ENCODE assay signal across 8 mouse cellular contexts in genomic region chr10:127619941-127620405, GRCm38 (mm10). TPM values are rescaled to one million over a fixed set of nuclear protein-coding genes. Genes with fewer than 3 reads are reported as not detected.
DNase-seq lines count a peak whose midpoint lies in the region; ATAC-seq and TF ChIP-seq lines count a peak whose summit lies in the region.

No protein-coding gene starts in this region.

- peaks cover 9% of the 10 kb centered on the region for H3K27me3 ChIP-seq in kidney, embryonic 15.5 days
- no peaks in the 10 kb centered on the region for H3K27me3 ChIP-seq in limb, embryonic 14.5 days (ENCODE audit: control insufficient read depth, insufficient read depth, low read length)
- no peaks in the 10 kb centered on the region for H3K27me3 ChIP-seq in neural tube, embryonic 14.5 days (ENCODE audit: control insufficient read depth, insufficient read depth, low read length)

- peaks cover 67% of the 10 kb centered on the region for H3K4me1 ChIP-seq in kidney, embryonic 15.5 days
- H3K4me1 ChIP-seq in limb, embryonic 14.5 days (ENCODE audit: control insufficient read depth, insufficient read depth, low read length): peaks cover 46% of the 10 kb centered on the region
- H3K4me1 ChIP-seq in neural tube, embryonic 14.5 days (ENCODE audit: control insufficient read depth, insufficient read depth, low read length): peaks cover 44% of the 10 kb centered on the region

- peak overlapping the region; percentile 59 for H3K4me3 ChIP-seq in kidney, embryonic 15.5 days (replicated peaks)
- H3K4me3 ChIP-seq in limb, embryonic 14.5 days (replicated peaks; ENCODE audit: low read length): peak overlapping the region; percentile 89
- peak overlapping the region; percentile 88 for H3K4me3 ChIP-seq in neural tube, embryonic 14.5 days (ENCODE audit: low read depth, low read length)

- H3K9me3 ChIP-seq in kidney, embryonic 15.5 days (replicated peaks): no peaks in the 10 kb centered on the region
- no peaks in the 10 kb centered on the region for H3K9me3 ChIP-seq in limb, embryonic 14.5 days (ENCODE audit: control insufficient read depth, low read length)
- no peaks in the 10 kb centered on the region for H3K9me3 ChIP-seq in neural tube, embryonic 14.5 days (ENCODE audit: control insufficient read depth, low read length)

- peak overlapping the region; percentile 90 for H3K27ac ChIP-seq in kidney, embryonic 15.5 days
- H3K27ac ChIP-seq in limb, embryonic 14.5 days (replicated peaks; ENCODE audit: low read depth, low read length): peak overlapping the region; percentile 87
- peak overlapping the region; percentile 91 for H3K27ac ChIP-seq in neural tube, embryonic 14.5 days (ENCODE audit: low read depth, low read length)

- DNase-seq in kidney, adult 11 months: no peak
- peak; percentile 56 for DNase-seq in brain, embryonic 14.5 days (ENCODE audit: low read depth)
- DNase-seq in gastrocnemius, postnatal 10 days: peak; percentile 46
- no peak for DNase-seq in limb, embryonic 14.5 days (ENCODE audit: low spot score)
- no peak for DNase-seq in urinary bladder, adult 18-20 months (ENCODE audit: low spot score in 2 of 2)
- no peak for DNase-seq in adrenal gland, postnatal 10 days

- peak overlapping the region; percentile 86 for H3K4me2 ChIP-seq in kidney, embryonic 15.5 days
- peak overlapping the region; percentile 90 for H3K4me2 ChIP-seq in limb, embryonic 14.5 days (replicated peaks; ENCODE audit: low read depth, low read length, severe bottlenecking)
- H3K4me2 ChIP-seq in neural tube, embryonic 14.5 days (ENCODE audit: low read depth, low read length): peak overlapping the region; percentile 91

- TF ChIP-seq CTCF in brain, embryonic 14.5 days (IDR thresholded peaks at IDR 0.05; ENCODE audit: borderline replicate concordance, extremely low read depth, insufficient read depth, insufficient read length): peak; percentile 4; the same call in 1 of the 2 replicates

- H3K36me3 ChIP-seq in kidney, embryonic 15.5 days: no peaks in the 10 kb centered on the region
- H3K36me3 ChIP-seq in limb, embryonic 14.5 days (ENCODE audit: control insufficient read depth, insufficient read depth, low read length): peaks cover 4% of the 10 kb centered on the region; the same call in 1 of the 2 replicates
- H3K36me3 ChIP-seq in neural tube, embryonic 14.5 days (ENCODE audit: control insufficient read depth, insufficient read depth, low read length): no peaks in the 10 kb centered on the region

- H3K9ac ChIP-seq in kidney, embryonic 15.5 days: peak overlapping the region; percentile 68
- H3K9ac ChIP-seq in limb, embryonic 14.5 days (ENCODE audit: low read depth, low read length, severe bottlenecking): peak overlapping the region; percentile 84
- H3K9ac ChIP-seq in neural tube, embryonic 14.5 days (replicated peaks; ENCODE audit: low read depth, low read length): peak overlapping the region; percentile 97

- ATAC-seq in kidney, embryonic 15.5 days (replicated peaks; ENCODE audit: low FRiP score): no peak
- no peak for ATAC-seq in limb, embryonic 14.5 days (ENCODE audit: low FRiP score, low read depth)
- 0 out of 2 replicates have a peak, but pooled peaks have one; percentile 1 for ATAC-seq in neural tube, embryonic 14.5 days (ENCODE audit: low read depth)

- no peak for TF ChIP-seq POLR2A in brain, embryonic 14.5 days (IDR thresholded peaks at IDR 0.05; ENCODE audit: borderline replicate concordance, extremely low read depth, insufficient read depth, insufficient read length, poor library complexity, severe bottlenecking)
- no peak for TF ChIP-seq POLR2A in limb, embryonic 14.5 days (IDR thresholded peaks at IDR 0.05; ENCODE audit: borderline replicate concordance, extremely low read depth, insufficient read depth, insufficient read length)

- WGBS in kidney, embryonic 15.5 days: 1% methylated on average over 11 of the region's 12 CpGs
- WGBS in limb, embryonic 14.5 days: 6% methylated on average over 12 of the region's 12 CpGs
- 1% methylated on average over 12 of the region's 12 CpGs for WGBS in neural tube, embryonic 14.5 days

RNA-seq across cellular contexts. Expression of gene Lrp1, which starts 1.0 kb away (rescaled TPM):
- 52.4 and 65.0 TPM in 2 replicates for polyA plus RNA-seq in kidney, embryonic 15.5 days (2015; fragmentation: Nextera tagmentation; extraction: Ambion mirVana)
- 155 and 269 TPM in 2 replicates for polyA plus RNA-seq in brain, embryonic 14.5 days (2012; rRNA removed)
- total RNA-seq in gastrocnemius, postnatal 10 days (2021): 100 to 1,000 TPM; 105 to 132 TPM
- 261 and 271 TPM in 2 replicates for polyA plus RNA-seq in limb, embryonic 14.5 days (2012; rRNA removed)
- polyA plus RNA-seq in limb, embryonic 14.5 days (2014; fragmentation: Nextera tagmentation; extraction: Ambion mirVana): 146 and 172 TPM in 2 replicates
- 110 and 125 TPM in 2 replicates for polyA plus RNA-seq in neural tube, embryonic 14.5 days (2014; fragmentation: Nextera tagmentation; extraction: Ambion mirVana)
- total RNA-seq in adrenal gland, postnatal 10 days (2021): 100 to 1,000 TPM; 170 to 208 TPM

RNA-seq across cellular contexts. Expression of gene Stat6, which starts 22.8 kb away (rescaled TPM):
- polyA plus RNA-seq in kidney, embryonic 15.5 days (2015; fragmentation: Nextera tagmentation; extraction: Ambion mirVana): 26.5 and 27.2 TPM in 2 replicates
- 5.7 and 7.4 TPM in 2 replicates for polyA plus RNA-seq in brain, embryonic 14.5 days (2012; rRNA removed)
- 10 to 100 TPM; 15.8 to 24.4 TPM for total RNA-seq in gastrocnemius, postnatal 10 days (2021)
- polyA plus RNA-seq in limb, embryonic 14.5 days (2012; rRNA removed): 30.7 and 33.5 TPM in 2 replicates
- 22.2 and 24.6 TPM in 2 replicates for polyA plus RNA-seq in limb, embryonic 14.5 days (2014; fragmentation: Nextera tagmentation; extraction: Ambion mirVana)
- polyA plus RNA-seq in neural tube, embryonic 14.5 days (2014; fragmentation: Nextera tagmentation; extraction: Ambion mirVana): 1.8 and 5.3 TPM in 2 replicates
- 10 to 100 TPM; 64.7 to 67.8 TPM for total RNA-seq in adrenal gland, postnatal 10 days (2021)

RNA-seq across cellular contexts. Expression of gene Nemp1, which starts 46.7 kb away (rescaled TPM):
- 10.9 TPM in 2 replicates for polyA plus RNA-seq in kidney, embryonic 15.5 days (2015; fragmentation: Nextera tagmentation; extraction: Ambion mirVana)
- polyA plus RNA-seq in brain, embryonic 14.5 days (2012; rRNA removed): 6.4 and 10.7 TPM in 2 replicates
- total RNA-seq in gastrocnemius, postnatal 10 days (2021): 1 to 10 TPM; 2.8 to 5.3 TPM
- polyA plus RNA-seq in limb, embryonic 14.5 days (2012; rRNA removed): 12.3 and 13.9 TPM in 2 replicates
- polyA plus RNA-seq in limb, embryonic 14.5 days (2014; fragmentation: Nextera tagmentation; extraction: Ambion mirVana): 9.0 and 10.2 TPM in 2 replicates
- 3.0 and 3.4 TPM in 2 replicates for polyA plus RNA-seq in neural tube, embryonic 14.5 days (2014; fragmentation: Nextera tagmentation; extraction: Ambion mirVana)
- 1 to 10 TPM; 7.8 to 9.4 TPM for total RNA-seq in adrenal gland, postnatal 10 days (2021)

RNA-seq across cellular contexts. Expression of gene Nab2, which starts 48.4 kb away (rescaled TPM):
- polyA plus RNA-seq in kidney, embryonic 15.5 days (2015; fragmentation: Nextera tagmentation; extraction: Ambion mirVana): 27.1 and 30.8 TPM in 2 replicates
- polyA plus RNA-seq in brain, embryonic 14.5 days (2012; rRNA removed): 7.4 and 8.0 TPM in 2 replicates
- total RNA-seq in gastrocnemius, postnatal 10 days (2021): 10 to 100 TPM in 1 of 2 experiments, 1 to 10 TPM in 1; 7.0 to 13.2 TPM
- 64.5 and 68.3 TPM in 2 replicates for polyA plus RNA-seq in limb, embryonic 14.5 days (2012; rRNA removed)
- 16.4 and 19.9 TPM in 2 replicates for polyA plus RNA-seq in limb, embryonic 14.5 days (2014; fragmentation: Nextera tagmentation; extraction: Ambion mirVana)
- 0.79 and 2.2 TPM in 2 replicates for polyA plus RNA-seq in neural tube, embryonic 14.5 days (2014; fragmentation: Nextera tagmentation; extraction: Ambion mirVana)
- total RNA-seq in adrenal gland, postnatal 10 days (2021): 10 to 100 TPM; 19.0 to 24.8 TPM

Comparison
In these comparisons a context has a peak if more than half of its experiments do, and no peak if none do; other contexts are left out.
1. DNase-seq: peak in brain, embryonic 14.5 days (single experiment) and gastrocnemius, postnatal 10 days (single experiment); none in kidney, adult 11 months (single experiment), limb, embryonic 14.5 days (single experiment), urinary bladder, adult 18-20 months (0 of 2) and adrenal gland, postnatal 10 days (single experiment).
2. Peak in every context shown above with its lines, with median percentiles within 50 percentile points of each other: H3K27ac ChIP-seq, H3K4me2 ChIP-seq, H3K4me3 ChIP-seq and H3K9ac ChIP-seq.